Mouse (Mus musculus): ENCODE results near the gene St6galnac3.

DNA sequence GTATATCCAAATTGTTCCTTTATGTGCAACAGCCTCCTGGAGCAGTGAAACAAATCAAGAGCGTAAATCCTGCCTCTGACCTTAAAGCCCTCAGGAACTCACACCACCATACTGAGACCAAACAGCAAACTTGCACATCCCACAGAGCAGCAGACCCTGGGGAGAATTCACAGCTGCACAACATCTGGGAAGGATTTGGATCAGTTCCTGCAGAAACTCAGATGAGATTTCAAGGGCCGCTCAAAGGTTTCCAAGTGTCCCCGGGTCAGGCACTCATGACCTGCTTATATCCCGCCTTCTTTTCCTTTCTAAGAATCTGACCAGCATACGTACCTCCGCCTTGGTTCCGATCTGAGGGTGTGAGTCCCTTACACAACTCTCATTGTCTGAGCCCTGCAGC, 9.3 kb downstream of the St6galnac3 start:
- no peak for TF ChIP-seq CTCF (IDR thresholded peaks at IDR 0.05; ENCODE audit: low read depth, low read length)
- TF ChIP-seq POLR2A (IDR thresholded peaks at IDR 0.05; ENCODE audit: borderline replicate concordance, low read depth, low read length), result no peak
